Mouse (Mus musculus) kidney, adult 9 months (tissue): ENCODE measurements at regions not wholly inside any gene's neighbourhood (a gene's known extent, or its start where the extent isn't known, plus 50 kb on each side); places are given as distances from the start of the nearest gene placed in this dataset.

Experiments used
- DNase-seq: peaks from one replicate; pipeline ENCODE4 v3.0.0; 2022

GRCm38 (mm10) chr9:50257162-50257561, 87.6 kb downstream of the Rpl10-ps3 start:
- no peak for DNase-seq

GRCm38 (mm10) chr9:50244982-50245671, 99.6 kb downstream of the Rpl10-ps3 start:
- DNase-seq: no peak

- DNase-seq: no peak
Measured at GRCm38 (mm10) chr9:50240923-50241322, 103.8 kb downstream of the Rpl10-ps3 start.

DNA sequence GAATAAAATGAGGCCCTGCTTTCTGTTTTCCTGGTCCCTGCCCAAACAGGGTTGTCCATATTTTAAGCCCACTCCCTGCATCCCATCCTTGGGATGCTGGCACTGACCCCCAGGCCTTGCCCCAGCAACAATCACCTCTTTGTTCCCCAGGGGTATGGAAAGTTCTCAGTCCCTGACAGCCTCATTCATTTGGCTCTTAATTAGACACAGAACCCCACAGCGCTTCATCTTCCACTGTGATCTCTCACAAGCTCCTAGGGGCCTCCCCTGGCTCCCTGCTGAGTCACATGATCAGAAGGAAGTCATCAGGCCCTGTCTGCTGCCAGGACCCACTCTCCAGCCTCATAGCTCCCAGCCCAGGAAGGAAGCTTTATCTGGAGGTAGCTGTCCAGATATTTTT, 108.9 kb downstream of the Rpl10-ps3 start:
- DNase-seq: peak; percentile 4

- DNase-seq: no peak
Measured at GRCm38 (mm10) chr9:50234655-50235054, 110.1 kb downstream of the Rpl10-ps3 start.

GRCm38 (mm10) chr9:50232958-50233510, 111.7 kb downstream of the Rpl10-ps3 start:
- DNase-seq: no peak

GRCm38 (mm10) chr9:50210481-50210880, 134.3 kb downstream of the Rpl10-ps3 start:
- DNase-seq: no peak

GRCm38 (mm10) chr9:50199422-50200218, 145.1 kb downstream of the Rpl10-ps3 start:
- DNase-seq: no peak

DNA sequence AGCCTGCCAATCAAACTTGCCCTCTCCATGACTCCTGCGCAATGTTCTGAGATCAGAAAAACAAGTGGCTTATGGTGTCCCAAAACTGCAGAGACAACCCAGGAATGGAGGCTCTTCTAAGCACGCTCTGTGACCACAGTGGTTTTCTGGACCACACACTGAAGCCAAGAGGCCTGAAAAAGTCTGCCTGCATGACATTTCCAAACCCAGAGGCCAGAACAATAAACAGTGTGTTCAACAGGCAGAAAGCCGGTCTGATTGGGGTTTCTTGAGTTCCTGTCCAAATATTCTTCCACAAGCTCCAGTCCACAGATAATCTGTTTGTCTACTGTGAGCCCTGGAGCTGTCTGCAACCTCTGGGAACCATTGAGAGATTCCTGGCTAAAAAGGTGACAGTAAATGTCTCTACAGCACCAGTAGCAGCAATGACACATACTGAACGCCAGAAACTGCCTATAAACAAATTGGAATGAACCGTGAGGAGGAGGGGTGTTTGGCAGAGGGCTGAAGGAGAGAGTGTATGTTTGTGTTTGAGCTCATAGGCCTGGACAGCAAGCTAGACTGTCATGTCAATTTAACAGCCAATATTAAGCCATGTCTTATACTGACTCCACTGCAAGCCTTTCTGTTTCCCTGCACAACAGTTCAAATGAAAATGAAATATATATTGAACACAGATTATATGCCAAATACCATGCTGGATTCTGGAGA, 152.2 kb downstream of the Rpl10-ps3 start:
- no peak for DNase-seq

DNA sequence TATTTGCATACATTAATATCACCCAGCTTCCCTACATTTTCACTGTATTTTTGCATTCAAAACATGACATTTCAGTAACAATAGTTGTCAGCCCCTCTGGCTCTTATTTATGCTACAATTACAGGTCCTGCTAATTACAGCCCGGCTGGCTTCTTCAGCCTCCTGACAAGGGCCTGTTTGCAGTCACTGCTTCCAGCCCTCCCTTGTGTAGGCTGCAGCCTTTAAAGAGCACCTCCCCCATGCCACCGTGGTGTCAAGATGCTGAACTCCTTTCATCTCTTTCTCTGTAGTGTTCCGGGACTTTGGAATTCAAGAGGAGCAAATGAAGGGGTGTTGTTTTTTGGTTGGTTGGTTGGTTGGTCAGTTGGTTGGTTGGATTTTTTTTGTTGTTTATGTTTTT, 153.6 kb downstream of the Rpl10-ps3 start:
- no peak for DNase-seq

DNA sequence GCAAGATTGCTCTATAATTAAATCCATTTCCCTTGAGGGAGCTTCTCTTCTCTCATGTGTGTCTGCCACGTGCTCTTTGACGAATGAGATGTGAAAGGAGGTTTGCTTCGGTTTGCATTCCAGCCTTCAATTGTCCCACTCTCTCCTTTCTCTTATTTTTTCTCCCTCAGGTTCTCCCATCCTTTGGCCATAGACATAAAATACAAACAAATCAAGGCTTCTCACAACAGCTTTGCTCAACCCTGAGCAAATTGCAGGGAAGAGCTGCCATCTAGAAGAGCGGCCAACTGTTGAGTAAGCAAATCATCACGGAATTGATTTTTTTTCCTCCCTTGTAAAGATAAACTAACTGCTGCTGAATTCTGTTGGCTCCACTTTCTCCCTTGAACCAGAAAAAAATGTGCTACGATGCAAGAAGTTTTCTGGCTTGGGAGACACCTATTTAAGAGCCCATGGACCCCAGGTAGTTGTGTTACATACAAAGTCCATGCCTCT, 156.1 kb downstream of the Rpl10-ps3 start:
- no peak for DNase-seq

- DNase-seq: no peak
Measured at GRCm38 (mm10) chr9:50181360-50181759, 163.4 kb downstream of the Rpl10-ps3 start.

- DNase-seq: no peak
Measured at GRCm38 (mm10) chr9:50176131-50176530, 168.6 kb downstream of the Rpl10-ps3 start.

DNA sequence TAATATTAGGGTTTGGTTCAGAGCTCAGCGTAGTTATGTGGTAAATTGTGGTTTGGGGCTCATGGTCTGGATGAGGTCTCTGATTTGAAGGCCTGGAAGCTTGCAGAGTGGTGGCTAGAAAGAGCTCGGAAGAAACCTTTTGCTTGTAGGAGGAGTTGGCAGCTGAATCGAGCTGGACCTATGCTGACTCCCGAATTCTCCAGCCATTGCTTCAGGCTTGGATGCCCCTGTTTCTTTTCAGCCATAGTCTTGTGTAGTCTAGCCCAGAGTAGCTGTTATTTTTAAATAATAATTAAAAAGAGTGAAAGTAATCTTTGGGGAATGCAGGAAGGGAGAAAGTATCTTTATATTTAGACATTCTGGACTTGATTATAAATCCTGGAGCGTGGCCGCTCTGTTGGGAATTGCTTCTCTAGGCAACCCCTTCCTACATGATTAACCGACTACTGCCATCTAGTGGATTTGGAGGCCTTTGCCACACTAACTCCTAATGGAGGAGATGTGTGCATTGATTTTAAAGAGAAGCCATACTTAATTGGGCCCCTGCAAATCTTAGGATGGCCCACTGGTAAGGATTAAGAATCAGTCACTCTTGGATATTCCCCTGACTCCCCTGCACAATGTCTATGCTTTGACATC, 172.8 kb downstream of the Rpl10-ps3 start:
- DNase-seq: peak; percentile 80

- no peak for DNase-seq
Measured at GRCm38 (mm10) chr9:50171164-50171563, 173.6 kb downstream of the Rpl10-ps3 start.

GRCm38 (mm10) chr9:50170637-50171036, 174.1 kb downstream of the Rpl10-ps3 start:
- no peak for DNase-seq

GRCm38 (mm10) chr9:50154618-50155017, 190.2 kb downstream of the Rpl10-ps3 start:
- no peak for DNase-seq

DNA sequence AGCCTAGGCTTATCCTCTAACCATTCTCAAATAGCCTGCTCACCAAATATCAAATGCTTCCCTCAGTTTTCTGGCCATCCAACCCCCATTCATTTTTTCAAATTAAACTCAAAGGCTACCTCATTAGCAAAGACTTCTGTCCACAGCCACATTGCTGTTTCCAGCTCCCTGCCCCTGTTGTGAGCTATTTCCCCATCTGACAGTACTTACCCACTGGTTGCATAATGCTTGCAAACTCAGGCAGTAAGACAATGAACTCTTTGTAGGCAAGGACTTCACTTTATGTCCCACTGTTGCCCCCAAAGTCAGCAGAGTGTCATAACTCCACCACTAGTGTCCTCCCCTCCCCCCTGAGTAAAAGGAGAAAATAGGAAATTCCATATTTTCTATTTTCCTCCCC, 194.7 kb downstream of the Rpl10-ps3 start:
- DNase-seq: no peak

GRCm38 (mm10) chr9:50142756-50143155, 202.0 kb downstream of the Rpl10-ps3 start:
- no peak for DNase-seq

DNA sequence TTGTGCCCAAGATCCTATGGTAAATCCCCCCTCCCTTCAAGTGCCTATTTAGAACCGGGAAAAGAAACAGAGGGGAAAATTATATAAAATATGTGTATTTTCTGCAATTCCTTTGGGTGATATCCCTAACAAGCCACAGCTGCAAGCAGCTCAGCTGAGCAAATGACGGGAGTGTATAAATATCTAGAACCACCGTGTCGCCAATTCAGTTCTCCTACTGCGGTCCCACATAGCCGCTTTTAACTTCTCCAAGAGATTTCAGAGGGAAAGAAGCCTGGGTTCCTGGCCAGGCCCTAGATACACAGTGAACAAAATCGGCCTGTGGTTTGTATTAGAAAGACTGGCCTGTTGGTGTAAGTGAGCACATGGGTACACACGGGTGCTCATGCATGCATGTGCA, 202.7 kb downstream of the Rpl10-ps3 start:
- DNase-seq: no peak

GRCm38 (mm10) chr9:50141176-50141575, 203.6 kb downstream of the Rpl10-ps3 start:
- no peak for DNase-seq

DNA sequence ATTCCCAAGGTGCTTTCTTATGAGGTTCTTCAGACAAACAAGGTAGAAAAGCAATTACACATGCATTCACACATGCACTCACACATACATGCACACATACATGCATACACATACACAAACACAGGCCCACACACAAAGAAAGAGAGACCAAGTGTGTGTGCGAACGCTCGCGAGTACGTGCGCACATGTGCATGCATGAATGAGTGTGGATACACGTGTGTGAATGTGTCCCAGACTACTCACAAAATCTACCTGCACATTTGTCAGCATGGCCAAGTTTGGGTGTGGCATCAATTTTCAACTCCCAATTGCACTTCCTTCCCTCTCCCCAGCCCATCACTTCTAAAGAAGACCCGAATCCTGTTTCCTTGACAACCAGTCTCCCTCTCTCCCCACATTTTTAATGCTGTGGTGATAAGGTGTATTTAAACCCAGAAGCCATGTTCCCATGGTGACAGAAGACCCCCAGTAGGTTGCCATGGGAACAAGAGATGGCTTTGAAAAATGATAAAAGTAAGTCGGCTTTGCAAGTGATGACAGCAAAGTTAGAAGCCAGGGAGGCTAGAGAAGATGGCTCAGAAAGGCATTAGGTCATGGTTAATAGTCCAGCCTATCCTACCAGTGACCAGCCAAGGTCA, 206.3 kb downstream of the Rpl10-ps3 start:
- DNase-seq: no peak
